Mouse (Mus musculus) heart, embryonic 11.5 days (tissue): ENCODE measurements at regions not wholly inside any gene's neighbourhood (a gene's known extent, or its start where the extent isn't known, plus 50 kb on each side); places are given as distances from the start of the nearest gene placed in this dataset.

Experiments used
- ATAC-seq: fragments of 200-750 bp; cut with Nextera tagmentation; replicated peaks from 2 replicates; pipeline ENCODE4 v1.8.0; 2017; ENCODE audit warnings: moderate library complexity; ENCODE audit not compliant: insufficient number of reproducible peaks, low FRiP score, low TSS enrichment
- H3K27ac ChIP-seq: fragments of 300-500 bp; sonication (generic); 2 replicates; pipeline ENCODE4 v1.5.1; 2014; ENCODE audit warnings: mild to moderate bottlenecking, low read depth, low read length
- H3K27me3 ChIP-seq: fragments of 300-500 bp; sonication (generic); 2 replicates; pipeline ENCODE4 v1.6.1; 2014; ENCODE audit warnings: mild to moderate bottlenecking, low read length, mixed read lengths; ENCODE audit not compliant: control insufficient read depth, insufficient read depth
- H3K36me3 ChIP-seq: fragments of 300-500 bp; sonication (generic); 2 replicates; pipeline ENCODE4 v1.6.1; 2014; ENCODE audit warnings: mild to moderate bottlenecking, low read length, moderate library complexity, mixed read lengths; ENCODE audit not compliant: control insufficient read depth, insufficient read depth
- H3K4me1 ChIP-seq: fragments of 300-500 bp; sonication (generic); 2 replicates; pipeline ENCODE4 v1.6.1; 2014; ENCODE audit warnings: low read length; ENCODE audit not compliant: control insufficient read depth, insufficient read depth
- H3K4me2 ChIP-seq: fragments of 300-500 bp; sonication (generic); 2 replicates; pipeline ENCODE4 v1.6.1; 2014; ENCODE audit warnings: mild to moderate bottlenecking, moderate library complexity
- H3K4me3 ChIP-seq: fragments of 300-500 bp; sonication (generic); 2 replicates; pipeline ENCODE4 v1.5.1; 2014; ENCODE audit warnings: low read depth, low read length
- H3K9ac ChIP-seq: fragments of 300-500 bp; sonication (generic); 2 replicates; pipeline ENCODE4 v1.6.1; 2014; ENCODE audit warnings: mild to moderate bottlenecking, low read depth, low read length, moderate library complexity
- H3K9me3 ChIP-seq: fragments of 300-500 bp; sonication (generic); replicated peaks from 2 replicates; pipeline ENCODE4 v1.6.1; 2016; ENCODE audit warnings: low read length; ENCODE audit not compliant: control insufficient read depth
- WGBS: fragments of 180-500 bp; shearing (Covaris S2); extraction: QIAGEN DNeasy Blood & Tissue Kit; methylation state at CpG from one replicate; pipeline ENCODE4 v1.1.7; 2014; ENCODE audit not compliant: insufficient replicate concordance; 5-methylcytosine and 5-hydroxymethylcytosine counted together

DNA sequence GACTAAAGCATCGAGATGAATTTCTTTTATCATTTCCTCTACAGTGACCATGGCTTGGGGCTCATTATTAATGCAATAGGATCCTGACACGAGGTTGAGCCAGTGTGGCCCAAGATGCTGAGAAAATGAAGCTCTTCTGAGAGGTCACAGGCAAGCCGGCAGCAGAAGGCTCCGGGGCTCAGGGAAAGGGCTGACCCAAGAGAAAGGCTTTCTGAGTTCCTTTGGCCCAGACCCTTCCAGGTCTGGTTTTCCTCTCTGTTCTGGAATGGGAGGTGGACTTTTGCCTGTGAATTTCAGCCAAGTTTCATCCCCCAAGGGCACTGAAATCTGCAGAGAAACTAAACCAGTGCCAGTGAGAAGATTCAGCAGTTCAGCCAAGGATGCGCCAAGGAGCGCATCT, 145.7 kb upstream of the Slc38a2 start:
- Histone ChIP-seq H3K36me3 (no peaks in the 10 kb centered on the region), H3K27me3 (no peaks in the 10 kb centered on the region), H3K27ac (no peak overlapping the region), H3K4me3 (no peak overlapping the region), H3K9me3 (no peaks in the 10 kb centered on the region), H3K9ac (no peak overlapping the region), H3K4me2 (no peak overlapping the region), H3K4me1 (no peaks in the 10 kb centered on the region)
- 81% methylated on average over 6 of the region's 6 CpGs for WGBS
- ATAC-seq: no peak

- 81% methylated on average over 4 of the region's 4 CpGs for WGBS
Measured at GRCm38 (mm10) chr15:96844290-96844689, 144.8 kb upstream of the Slc38a2 start.

GRCm38 (mm10) chr15:96843589-96843988, 144.1 kb upstream of the Slc38a2 start:
- ATAC-seq: no peak
- H3K4me3 ChIP-seq: no peak overlapping the region
- no peak overlapping the region for H3K27ac ChIP-seq
- no peak overlapping the region for H3K4me2 ChIP-seq
- no peaks in the 10 kb centered on the region for H3K36me3 ChIP-seq
- H3K27me3 ChIP-seq: no peaks in the 10 kb centered on the region
- 83% methylated on average over 7 of the region's 7 CpGs for WGBS
- no peaks in the 10 kb centered on the region for H3K9me3 ChIP-seq
- no peaks in the 10 kb centered on the region for H3K4me1 ChIP-seq
- no peak overlapping the region for H3K9ac ChIP-seq

More at GRCm38 (mm10) chr15:96844290-96844689, 144.8 kb upstream of the Slc38a2 start:
- Histone ChIP-seq H3K4me1 (no peaks in the 10 kb centered on the region), H3K27me3 (no peaks in the 10 kb centered on the region), H3K9me3 (no peaks in the 10 kb centered on the region), H3K4me3 (no peak overlapping the region), H3K4me2 (no peak overlapping the region), H3K27ac (no peak overlapping the region), H3K36me3 (no peaks in the 10 kb centered on the region), H3K9ac (no peak overlapping the region)
- no peak for ATAC-seq

DNA sequence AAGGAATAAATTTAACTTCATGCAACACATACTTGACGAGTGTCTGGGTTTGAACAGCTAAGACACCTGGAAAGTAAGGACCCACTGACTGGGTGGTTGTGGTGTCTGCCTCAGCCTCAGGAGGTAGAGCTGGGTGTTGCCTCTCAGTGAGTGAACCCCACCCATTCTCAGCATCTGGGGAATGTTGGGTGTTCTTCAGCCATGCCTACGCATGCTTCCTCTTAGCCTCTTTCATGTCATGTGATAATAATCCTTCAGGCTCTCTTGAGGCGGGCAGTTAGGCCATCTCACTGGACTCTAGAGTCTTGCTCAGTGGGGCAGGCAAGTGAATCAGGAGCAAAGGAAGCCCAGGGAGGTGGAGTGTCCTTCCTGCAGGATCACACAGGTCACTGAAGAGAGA, 143.4 kb upstream of the Slc38a2 start:
- H3K27me3 ChIP-seq: no peaks in the 10 kb centered on the region
- H3K4me2 ChIP-seq: no peak overlapping the region
- H3K36me3 ChIP-seq: no peaks in the 10 kb centered on the region
- no peak overlapping the region for H3K4me3 ChIP-seq
- no peaks in the 10 kb centered on the region for H3K4me1 ChIP-seq
- 81% methylated on average over 3 of the region's 3 CpGs for WGBS
- H3K27ac ChIP-seq: no peak overlapping the region
- ATAC-seq: no peak
- H3K9me3 ChIP-seq: no peaks in the 10 kb centered on the region
- no peak overlapping the region for H3K9ac ChIP-seq

DNA sequence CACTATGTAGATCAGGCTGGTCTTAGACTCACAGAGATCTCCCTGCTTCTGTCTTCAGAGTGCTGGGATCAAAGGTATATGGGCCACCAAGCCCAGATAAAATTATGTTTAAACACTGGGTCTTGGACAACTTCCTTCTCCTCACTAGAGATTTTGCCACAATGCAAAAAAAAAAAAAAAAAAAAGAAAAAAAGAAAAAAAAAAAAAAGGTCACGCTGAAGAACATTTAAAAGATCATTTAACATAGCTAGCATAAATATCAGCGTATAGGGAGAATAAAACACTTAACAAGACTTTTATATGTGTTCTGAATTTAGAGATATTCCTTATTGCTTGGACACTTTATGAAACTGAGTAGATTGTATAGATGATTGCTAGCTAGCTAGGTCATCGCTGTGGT, 137.1 kb upstream of the Slc38a2 start:
- no peaks in the 10 kb centered on the region for H3K36me3 ChIP-seq
- H3K4me3 ChIP-seq: no peak overlapping the region
- ATAC-seq: no peak
- no peaks in the 10 kb centered on the region for H3K27me3 ChIP-seq
- H3K4me2 ChIP-seq: no peak overlapping the region
- WGBS: 84% methylated on average over 3 of the region's 3 CpGs
- no peaks in the 10 kb centered on the region for H3K4me1 ChIP-seq
- no peak overlapping the region for H3K9ac ChIP-seq
- H3K27ac ChIP-seq: no peak overlapping the region
- H3K9me3 ChIP-seq: no peaks in the 10 kb centered on the region

GRCm38 (mm10) chr15:96834862-96835261, 135.3 kb upstream of the Slc38a2 start:
- ATAC-seq: no peak
- Histone ChIP-seq H3K4me1 (no peaks in the 10 kb centered on the region), H3K9ac (no peak overlapping the region), H3K36me3 (no peaks in the 10 kb centered on the region), H3K4me2 (no peak overlapping the region), H3K9me3 (no peaks in the 10 kb centered on the region), H3K4me3 (no peak overlapping the region), H3K27me3 (no peaks in the 10 kb centered on the region), H3K27ac (no peak overlapping the region)
- WGBS: 65% methylated on average over 9 of the region's 9 CpGs

- WGBS: 77% methylated on average over 10 of the region's 10 CpGs
- no peaks in the 10 kb centered on the region for H3K9me3 ChIP-seq
- no peak overlapping the region for H3K4me2 ChIP-seq
- no peak overlapping the region for H3K4me3 ChIP-seq
- ATAC-seq: no peak
- H3K27ac ChIP-seq: no peak overlapping the region
- H3K27me3 ChIP-seq: no peaks in the 10 kb centered on the region
- no peak overlapping the region for H3K9ac ChIP-seq
- H3K36me3 ChIP-seq: no peaks in the 10 kb centered on the region
- no peaks in the 10 kb centered on the region for H3K4me1 ChIP-seq
Measured at GRCm38 (mm10) chr15:96834162-96834843, 134.8 kb upstream of the Slc38a2 start.

- Histone ChIP-seq H3K9me3 (no peaks in the 10 kb centered on the region), H3K27ac (no peak overlapping the region), H3K4me2 (no peak overlapping the region), H3K4me1 (0 out of 2 replicates have a peak, but pooled peaks cover 2% of the 10 kb centered on the region), H3K27me3 (no peaks in the 10 kb centered on the region), H3K36me3 (no peaks in the 10 kb centered on the region), H3K4me3 (no peak overlapping the region), H3K9ac (no peak overlapping the region)
- no peak for ATAC-seq
- WGBS: 60% methylated on average over 10 of the region's 10 CpGs
Measured at GRCm38 (mm10) chr15:96832389-96832788, 132.9 kb upstream of the Slc38a2 start.

DNA sequence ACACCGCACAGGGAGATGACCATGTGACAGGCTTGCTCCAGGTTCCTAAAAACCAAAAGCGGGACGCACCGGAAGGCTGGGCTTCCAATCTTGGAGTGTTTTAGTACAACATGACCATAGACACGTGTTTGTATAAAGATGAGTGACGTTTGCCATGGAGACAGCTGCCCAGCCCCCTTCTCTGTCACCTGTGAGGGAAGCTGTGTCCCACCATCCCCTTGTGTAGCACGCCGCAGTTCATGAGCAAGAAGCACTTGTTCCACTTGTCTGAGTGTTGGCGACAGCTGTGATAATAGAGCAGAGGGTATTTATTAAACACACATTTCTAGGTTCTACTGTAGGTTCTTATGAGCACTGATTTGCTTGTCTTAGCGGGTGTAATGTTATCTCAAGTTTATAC, 131.7 kb upstream of the Slc38a2 start:
- no peaks in the 10 kb centered on the region for H3K36me3 ChIP-seq
- no peak overlapping the region for H3K4me3 ChIP-seq
- H3K27me3 ChIP-seq: no peaks in the 10 kb centered on the region
- WGBS: 82% methylated on average over 10 of the region's 10 CpGs
- H3K4me1 ChIP-seq: 0 out of 2 replicates have a peak, but pooled peaks cover 3% of the 10 kb centered on the region
- H3K9ac ChIP-seq: no peak overlapping the region
- ATAC-seq: no peak
- no peak overlapping the region for H3K4me2 ChIP-seq
- no peak overlapping the region for H3K27ac ChIP-seq
- no peaks in the 10 kb centered on the region for H3K9me3 ChIP-seq
